Mouse (Mus musculus): ENCODE data around the gene Hhat.

- TF ChIP-seq CTCF (IDR thresholded peaks at IDR 0.05; ENCODE audit: low read depth, low read length) (peak; percentile 65), POLR2A (IDR thresholded peaks at IDR 0.05; ENCODE audit: borderline replicate concordance, low read depth, low read length) (no peak)
Measured at GRCm38 (mm10) chr1:192722147-192722546, 48.9 kb downstream of the Hhat start.

All from bone marrow macrophage, adult 2 months (primary cell).